Mouse (Mus musculus): ENCODE measurements around the gene Ciart. TPM values are rescaled to one million over a fixed set of nuclear protein-coding genes. Genes with fewer than 3 reads are reported as not detected.
A peak's percentile ranks its signal among the peaks of the same experiment; 100 is the strongest.

The Ciart gene
- total and polyA plus RNA-seq, 2 experiments, result 1.7 to 19.5 TPM

GRCm38 (mm10) chr3:95866071-95866470 lies 16.0 kb downstream of the Ciart start:
- TF ChIP-seq POLR2A (IDR thresholded peaks at IDR 0.05; ENCODE audit: extremely low read depth, insufficient read depth, low read length) (no peak), CTCF (IDR thresholded peaks at IDR 0.05; ENCODE audit: low read depth, low read length) (no peak)
- Histone ChIP-seq H3K27me3 (ENCODE audit: control insufficient read depth, insufficient read depth, low read length) (no peaks in the 10 kb centered on the region), H3K4me1 (ENCODE audit: control insufficient read depth, insufficient read depth, low read length) (peaks cover 7% of the 10 kb centered on the region), H3K4me3 (ENCODE audit: insufficient read depth, low read depth, low read length) (no peak overlapping the region), H3K79me2 (ENCODE audit: control insufficient read depth, insufficient read depth, low read length) (peaks cover 5% of the 10 kb centered on the region; the same call in 1 of the 2 replicates), H3K9ac (ENCODE audit: low read depth, low read length) (no peak overlapping the region), H3K36me3 (ENCODE audit: control insufficient read depth, insufficient read depth, low read length) (peaks cover 10% of the 10 kb centered on the region), H3K27ac (replicated peaks; ENCODE audit: insufficient read depth, low read depth, low read length) (no peak overlapping the region)
- no peak for DNase-seq (ENCODE audit: extremely low read depth, low read depth, low spot score)
- 95% methylated on average over 5 of the region's 5 CpGs for WGBS

- Histone ChIP-seq H3K36me3 (ENCODE audit: control insufficient read depth, insufficient read depth, low read length) (peaks cover 10% of the 10 kb centered on the region), H3K4me3 (ENCODE audit: insufficient read depth, low read depth, low read length) (no peak overlapping the region), H3K27me3 (ENCODE audit: control insufficient read depth, insufficient read depth, low read length) (no peaks in the 10 kb centered on the region), H3K79me2 (ENCODE audit: control insufficient read depth, insufficient read depth, low read length) (no peaks in the 10 kb centered on the region; the same call in 1 of the 2 replicates), H3K27ac (replicated peaks; ENCODE audit: insufficient read depth, low read depth, low read length) (peak overlapping the region; percentile 84), H3K9ac (ENCODE audit: low read depth, low read length) (peak overlapping the region; percentile 32), H3K4me1 (ENCODE audit: control insufficient read depth, insufficient read depth, low read length) (peaks cover 7% of the 10 kb centered on the region)
- TF ChIP-seq CTCF (IDR thresholded peaks at IDR 0.05; ENCODE audit: low read depth, low read length) (no peak), POLR2A (IDR thresholded peaks at IDR 0.05; ENCODE audit: extremely low read depth, insufficient read depth, low read length) (no peak)
- DNase-seq (ENCODE audit: extremely low read depth, low read depth, low spot score), result no peak
- 90% methylated on average over 20 of the region's 20 CpGs for WGBS
Measured at GRCm38 (mm10) chr3:95865571-95865970, 16.5 kb downstream of the Ciart start.

GRCm38 (mm10) chr3:95865050-95865449 lies 17.0 kb downstream of the Ciart start:
- Histone ChIP-seq H3K27me3 (ENCODE audit: control insufficient read depth, insufficient read depth, low read length) (no peaks in the 10 kb centered on the region), H3K36me3 (ENCODE audit: control insufficient read depth, insufficient read depth, low read length) (peaks cover 10% of the 10 kb centered on the region), H3K9ac (ENCODE audit: low read depth, low read length) (peak overlapping the region; percentile 26; the same call in 1 of the 2 replicates), H3K27ac (replicated peaks; ENCODE audit: insufficient read depth, low read depth, low read length) (peak overlapping the region; percentile 84), H3K4me1 (ENCODE audit: control insufficient read depth, insufficient read depth, low read length) (peaks cover 7% of the 10 kb centered on the region), H3K79me2 (ENCODE audit: control insufficient read depth, insufficient read depth, low read length) (no peaks in the 10 kb centered on the region; the same call in 1 of the 2 replicates), H3K4me3 (ENCODE audit: insufficient read depth, low read depth, low read length) (no peak overlapping the region)
- TF ChIP-seq POLR2A (IDR thresholded peaks at IDR 0.05; ENCODE audit: extremely low read depth, insufficient read depth, low read length) (no peak), CTCF (IDR thresholded peaks at IDR 0.05; ENCODE audit: low read depth, low read length) (no peak)
- DNase-seq (ENCODE audit: extremely low read depth, low read depth, low spot score), result peak; percentile 75
- WGBS, result 22% methylated on average over 5 of the region's 5 CpGs

GRCm38 (mm10) chr3:95863578-95863977 lies 18.5 kb downstream of the Ciart start:
- H3K79me2 ChIP-seq (ENCODE audit: control insufficient read depth, insufficient read depth, low read length), result no peaks in the 10 kb centered on the region; the same call in 1 of the 2 replicates
- H3K4me3 ChIP-seq (ENCODE audit: insufficient read depth, low read depth, low read length), result no peak overlapping the region
- no peak overlapping the region for H3K9ac ChIP-seq (ENCODE audit: low read depth, low read length)
- no peak overlapping the region for H3K27ac ChIP-seq (replicated peaks; ENCODE audit: insufficient read depth, low read depth, low read length)
- TF ChIP-seq CTCF (IDR thresholded peaks at IDR 0.05; ENCODE audit: low read depth, low read length) (no peak), POLR2A (IDR thresholded peaks at IDR 0.05; ENCODE audit: extremely low read depth, insufficient read depth, low read length) (no peak)
- DNase-seq (ENCODE audit: extremely low read depth, low read depth, low spot score), result no peak
- 83% methylated on average over 7 of the region's 7 CpGs for WGBS
- peaks cover 6% of the 10 kb centered on the region; the same call in 1 of the 2 replicates for H3K36me3 ChIP-seq (ENCODE audit: control insufficient read depth, insufficient read depth, low read length)
- peaks cover 7% of the 10 kb centered on the region for H3K4me1 ChIP-seq (ENCODE audit: control insufficient read depth, insufficient read depth, low read length)
- no peaks in the 10 kb centered on the region for H3K27me3 ChIP-seq (ENCODE audit: control insufficient read depth, insufficient read depth, low read length)

- H3K4me3 ChIP-seq (ENCODE audit: insufficient read depth, low read depth, low read length), result no peak overlapping the region
- peaks cover 7% of the 10 kb centered on the region for H3K4me1 ChIP-seq (ENCODE audit: control insufficient read depth, insufficient read depth, low read length)
- 51% methylated on average over 2 of the region's 2 CpGs for WGBS
- H3K27me3 ChIP-seq (ENCODE audit: control insufficient read depth, insufficient read depth, low read length), result no peaks in the 10 kb centered on the region
- H3K79me2 ChIP-seq (ENCODE audit: control insufficient read depth, insufficient read depth, low read length), result no peaks in the 10 kb centered on the region; the same call in 1 of the 2 replicates
- TF ChIP-seq POLR2A (IDR thresholded peaks at IDR 0.05; ENCODE audit: extremely low read depth, insufficient read depth, low read length) (no peak), CTCF (IDR thresholded peaks at IDR 0.05; ENCODE audit: low read depth, low read length) (peak; percentile 41; the same call in 1 of the 2 replicates)
- H3K36me3 ChIP-seq (ENCODE audit: control insufficient read depth, insufficient read depth, low read length), result peaks cover 3% of the 10 kb centered on the region; the same call in 1 of the 2 replicates
- peak; percentile 73 for DNase-seq (ENCODE audit: extremely low read depth, low read depth, low spot score)
- no peak overlapping the region for H3K9ac ChIP-seq (ENCODE audit: low read depth, low read length)
- no peak overlapping the region for H3K27ac ChIP-seq (replicated peaks; ENCODE audit: insufficient read depth, low read depth, low read length)
Measured at GRCm38 (mm10) chr3:95861796-95862195, 20.3 kb downstream of the Ciart start.

- no peak overlapping the region for H3K9ac ChIP-seq (ENCODE audit: low read depth, low read length)
- no peak for DNase-seq (ENCODE audit: extremely low read depth, low read depth, low spot score)
- H3K27ac ChIP-seq (replicated peaks; ENCODE audit: insufficient read depth, low read depth, low read length), result no peak overlapping the region
- no peaks in the 10 kb centered on the region for H3K27me3 ChIP-seq (ENCODE audit: control insufficient read depth, insufficient read depth, low read length)
- H3K4me3 ChIP-seq (ENCODE audit: insufficient read depth, low read depth, low read length), result no peak overlapping the region
- TF ChIP-seq POLR2A (IDR thresholded peaks at IDR 0.05; ENCODE audit: extremely low read depth, insufficient read depth, low read length) (no peak), CTCF (IDR thresholded peaks at IDR 0.05; ENCODE audit: low read depth, low read length) (0 out of 2 replicates have a peak, but pooled peaks have one; percentile 24)
- H3K4me1 ChIP-seq (ENCODE audit: control insufficient read depth, insufficient read depth, low read length), result peaks cover 7% of the 10 kb centered on the region
- WGBS, result 76% methylated on average over 10 of the region's 10 CpGs
- no peaks in the 10 kb centered on the region; the same call in 1 of the 2 replicates for H3K79me2 ChIP-seq (ENCODE audit: control insufficient read depth, insufficient read depth, low read length)
- peaks cover 3% of the 10 kb centered on the region; the same call in 1 of the 2 replicates for H3K36me3 ChIP-seq (ENCODE audit: control insufficient read depth, insufficient read depth, low read length)
Measured at GRCm38 (mm10) chr3:95861216-95861615, 20.8 kb downstream of the Ciart start.

Data from liver, adult 2 months (tissue).